Mouse (Mus musculus) B cell, adult 67 days (primary cell): ENCODE results near the gene Pdcd6ip. TPM values are rescaled to one million over a fixed set of nuclear protein-coding genes. Genes with fewer than 3 reads are reported as not detected.

ENCODE experiments used
- total RNA-seq, 2 experiments: library from RNA; stranded (reverse); gene quantifications; 4 replicates each; pipeline ENCODE4 v1.2.4; 2023

Gene Pdcd6ip
- total RNA-seq: 100 to 1,000 TPM; 129 to 137 TPM

GRCm38 (mm10) chr9:113707481-113708360 lies at the start of gene Pdcd6ip:
Gene Pdcd6ip (minus strand): TSS chr9:113708259.

GRCm38 (mm10) chr9:113741108-113741636 lies 33.1 kb upstream of the Pdcd6ip start, which contains the start of gene Clasp2:
Gene Clasp2 (plus strand): TSS chr9:113741473.

Other genes starting within 250 kb of the Pdcd6ip start
- 10 to 100 TPM; 55.1 to 60.4 TPM for gene Clasp2, start 33.2 kb upstream of the Pdcd6ip start, total RNA-seq
- gene Ubp1, start 222.7 kb upstream of the Pdcd6ip start, total RNA-seq: 100 to 1,000 TPM; 157 to 158 TPM